Mouse (Mus musculus) T-helper 2 cell (primary cell): Measurements from ENCODE around the gene Afmid.
"Not testable (repeated sequence)": the region's sequence is repeated elsewhere in the genome, so short reads cannot be mapped to it uniquely, and the experiment has no call there.

Experiments used
- in situ Hi-C: fragments of 300-600 bp; cut with MboI, MseI; formaldehyde crosslinking; loops from one replicate; pipeline ENCODE4 v1.15.1; 2025; ENCODE audit warnings: high pct_unique_total_duplicates

Afmid gene

DNA sequence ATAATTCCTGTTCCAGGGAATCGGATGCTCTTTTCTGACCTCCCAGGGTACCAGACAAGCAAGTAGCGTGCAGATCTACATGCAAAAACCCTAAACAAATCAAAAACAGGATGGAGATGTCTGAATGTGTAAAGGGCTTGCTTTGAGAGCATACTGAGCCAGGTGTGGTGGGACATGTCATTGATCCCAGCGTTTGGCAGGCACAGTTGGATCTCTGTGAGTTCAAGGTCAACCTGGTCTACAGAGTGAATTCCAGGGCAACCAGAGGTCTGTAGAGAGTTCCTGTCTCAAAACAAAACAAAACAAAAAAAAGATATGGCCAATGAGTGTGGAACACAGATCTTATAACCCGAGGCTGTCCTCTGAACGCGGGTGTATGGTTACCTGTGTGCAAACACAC is 2.3 kb upstream of the Afmid start:
- in situ Hi-C loops = loop anchor here (5.0 to 25.0 kb wide), 2 partner anchors 71 to 1436 kb away; no protein-coding TSS in a partner anchor

DNA sequence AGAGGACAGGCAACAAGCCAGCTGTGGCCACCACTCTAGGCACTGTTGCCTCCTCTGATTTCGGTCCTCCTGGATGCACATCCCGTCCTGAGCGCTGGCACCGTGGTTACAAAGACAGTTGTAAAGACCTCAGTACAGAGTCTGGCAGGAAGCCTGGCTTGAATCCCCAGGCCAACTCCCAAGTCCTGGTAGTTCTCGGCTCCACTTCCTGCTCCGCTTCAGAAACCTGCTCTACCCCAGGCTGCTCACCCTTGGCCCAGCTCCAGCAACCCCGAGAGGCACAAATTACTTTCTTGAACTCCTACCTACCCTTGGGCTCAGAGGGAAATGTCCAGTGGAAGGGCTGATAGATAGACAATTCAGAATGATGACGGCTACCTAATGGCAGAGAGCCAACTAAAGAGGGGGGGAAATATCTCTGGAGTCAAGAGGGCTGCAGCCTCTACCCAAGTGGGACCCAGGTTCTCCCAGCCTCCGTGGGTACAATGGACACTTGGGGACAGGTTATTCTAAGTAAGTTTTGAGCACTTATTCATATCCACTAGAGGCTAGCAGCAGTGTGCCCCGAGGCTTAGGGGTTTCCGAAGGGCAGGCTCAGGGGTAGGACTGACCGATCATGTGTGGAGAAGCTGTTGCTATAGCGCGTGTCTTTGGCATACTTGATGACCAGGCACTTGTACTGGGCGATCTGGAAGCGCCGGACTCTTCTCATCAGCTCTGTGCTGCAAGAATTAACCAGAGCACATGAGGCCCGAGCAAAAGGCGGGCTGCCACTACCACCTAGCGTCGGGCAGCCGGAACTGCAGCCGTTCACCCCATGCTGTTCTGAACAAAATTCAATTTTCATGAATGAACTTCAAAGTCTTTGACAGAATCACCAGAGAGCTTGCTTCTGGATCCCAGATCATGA is 1.4 kb upstream of the Afmid start:
- in situ Hi-C loops = loop anchor here (5.0 to 25.0 kb wide), 2 partner anchors 72 to 1437 kb away; no protein-coding TSS in a partner anchor

DNA sequence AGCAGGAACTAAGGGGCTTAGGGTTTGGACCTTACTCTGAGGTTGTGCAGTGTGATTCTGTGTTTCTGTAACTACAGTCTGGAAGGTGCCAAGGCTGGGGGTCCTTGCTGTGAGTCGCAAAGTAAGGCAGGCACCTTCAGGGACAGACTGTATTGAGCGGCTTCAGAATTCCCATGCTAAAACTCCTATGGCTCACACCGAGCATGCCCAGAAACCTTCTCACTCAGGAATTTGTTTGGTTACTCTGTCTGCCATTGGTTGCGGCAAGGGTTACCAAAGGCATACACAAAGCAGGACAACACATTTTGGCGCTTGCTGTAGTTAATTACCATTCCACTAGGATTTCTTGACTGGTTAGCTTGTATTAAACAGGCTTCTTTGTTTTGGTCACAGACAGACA is 440 bp downstream of the Afmid start:
- in situ Hi-C loops = no loop called here

DNA sequence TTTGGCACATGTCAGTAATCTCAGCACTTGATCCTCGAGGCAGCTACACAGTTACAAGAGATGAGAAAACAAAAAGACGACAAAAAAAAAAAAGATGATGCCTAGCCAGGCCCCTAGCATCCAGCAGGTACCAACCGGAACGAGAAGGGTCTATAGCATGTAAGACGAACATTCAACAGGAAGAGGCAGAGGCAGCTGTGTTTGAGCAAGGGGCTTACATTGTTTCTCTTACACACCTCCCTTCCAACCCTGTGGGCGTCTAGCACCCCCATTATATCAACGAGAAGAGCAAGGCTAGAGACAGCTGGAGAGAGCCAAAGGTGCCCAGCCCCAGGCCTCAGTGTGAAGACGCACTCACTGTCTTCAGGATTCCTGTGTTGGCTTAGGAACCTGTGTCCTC is 1.2 kb downstream of the Afmid start:
- in situ Hi-C loops = no loop called here

DNA sequence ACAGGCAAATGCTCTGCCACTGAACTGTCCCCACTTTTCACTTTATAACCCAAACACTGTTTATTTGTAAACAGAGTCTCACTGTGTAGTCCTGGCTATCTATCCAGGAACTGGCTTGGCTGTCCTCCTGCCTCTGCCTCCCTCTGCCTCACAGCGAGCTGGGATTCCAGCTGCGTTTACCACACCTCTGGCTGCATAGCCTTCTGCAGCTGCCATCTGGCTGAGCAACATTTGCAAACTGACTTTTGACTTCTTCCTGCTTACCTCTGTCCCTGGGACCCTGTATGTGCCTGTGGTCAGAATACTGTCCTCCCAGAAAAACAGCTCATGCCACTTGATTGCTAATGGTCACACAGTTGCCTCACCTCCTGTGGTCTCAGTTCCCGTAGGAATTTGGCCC is 1.7 kb downstream of the Afmid start:
- in situ Hi-C loops = no loop called here

DNA sequence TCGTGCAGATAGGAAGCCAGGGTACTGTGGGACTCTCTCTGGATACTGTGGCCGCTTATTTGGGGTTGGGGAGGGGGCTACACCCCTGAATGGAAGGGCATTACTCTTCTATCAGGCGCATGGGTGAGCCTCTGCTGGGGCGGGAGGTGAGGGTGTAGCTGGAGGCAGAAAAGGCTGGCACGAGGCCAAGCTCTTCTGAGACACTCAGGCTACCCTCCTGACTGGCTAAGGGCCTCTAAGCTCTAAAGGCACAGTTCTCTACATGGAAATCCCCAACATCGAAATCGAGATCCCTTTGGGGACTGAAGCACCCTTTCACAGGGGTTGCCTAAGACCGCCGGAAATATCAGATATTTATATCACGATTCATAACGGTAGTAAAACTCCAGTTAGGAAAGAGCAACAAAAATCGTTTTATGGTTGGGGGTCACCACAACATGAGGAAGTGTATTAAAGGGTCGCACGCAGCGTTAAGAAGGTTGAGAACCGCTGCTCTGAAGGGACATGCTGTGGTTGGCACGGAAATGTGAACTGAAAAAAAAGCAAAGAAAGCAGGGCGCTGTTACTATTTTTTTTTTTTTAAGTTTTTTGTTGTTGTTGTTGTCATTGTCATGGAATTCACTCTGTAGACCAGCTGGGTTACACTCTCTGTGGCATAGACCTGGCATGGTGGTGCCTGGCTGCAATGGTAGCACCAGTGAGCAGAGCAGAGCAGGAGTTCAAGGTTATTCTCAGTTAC is 2.6 kb downstream of the Afmid start:
- in situ Hi-C loops = no loop called here

DNA sequence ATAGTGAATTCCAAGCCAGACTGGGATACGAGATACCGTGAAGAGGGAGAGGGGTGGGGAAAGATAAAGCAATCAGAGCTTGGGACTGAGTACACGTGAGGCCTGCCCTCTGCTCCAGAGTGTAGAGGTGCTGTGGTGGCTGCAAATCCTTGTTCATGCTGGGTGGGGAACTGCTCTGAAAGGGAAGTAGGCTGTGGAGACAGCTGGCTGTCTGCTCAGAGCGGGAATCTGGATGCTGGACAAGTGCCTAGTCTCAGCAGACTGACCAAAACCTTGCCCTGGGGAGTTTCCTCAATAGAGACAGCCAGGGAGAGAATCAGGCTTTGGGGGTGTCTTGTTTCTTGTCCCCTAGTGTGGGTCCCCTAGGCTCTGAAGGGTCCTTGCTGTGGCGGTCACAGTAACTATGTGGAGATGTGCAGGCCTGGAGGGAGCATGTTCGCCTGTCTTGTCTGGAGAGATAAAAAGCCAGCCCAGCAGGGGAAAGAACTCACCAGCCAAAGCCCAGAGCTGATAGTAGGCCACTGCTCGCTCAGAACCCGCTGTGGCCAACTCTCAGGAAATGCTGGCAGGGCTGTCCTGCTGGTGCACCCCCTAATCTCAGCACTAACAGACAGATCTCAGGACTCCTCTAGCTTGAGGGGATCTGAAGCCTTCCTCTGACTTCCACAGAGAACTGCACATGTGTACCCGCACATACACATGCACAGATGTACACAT is 3.3 kb downstream of the Afmid start:
- in situ Hi-C loops = no loop called here

DNA sequence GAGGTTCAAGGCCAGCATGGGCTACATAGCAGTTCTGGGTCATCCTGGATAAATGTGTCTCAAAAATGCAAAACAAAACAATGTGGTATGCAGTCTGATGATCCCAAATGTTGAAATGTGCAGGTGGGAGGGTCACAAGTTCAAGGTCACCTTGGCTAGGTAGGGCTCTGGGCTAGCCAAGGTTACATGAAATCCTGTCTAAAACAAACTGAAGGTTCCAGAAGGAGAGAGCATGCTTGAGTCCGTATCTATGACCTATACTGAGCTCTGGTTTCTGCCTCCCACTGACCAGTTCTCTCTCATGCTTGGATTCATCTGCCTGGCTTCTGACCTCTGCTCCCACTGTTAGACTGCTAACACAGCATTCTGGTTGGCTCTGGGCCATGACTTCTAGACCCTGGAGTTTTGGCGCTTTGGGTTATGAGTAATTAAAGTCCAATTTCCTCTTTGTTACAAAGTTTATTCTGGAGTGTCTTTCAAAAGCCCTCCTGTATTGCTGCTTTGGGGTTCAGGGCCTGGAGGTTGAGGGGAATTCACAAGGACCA is 4.0 kb downstream of the Afmid start:
- in situ Hi-C loops = no loop called here

DNA sequence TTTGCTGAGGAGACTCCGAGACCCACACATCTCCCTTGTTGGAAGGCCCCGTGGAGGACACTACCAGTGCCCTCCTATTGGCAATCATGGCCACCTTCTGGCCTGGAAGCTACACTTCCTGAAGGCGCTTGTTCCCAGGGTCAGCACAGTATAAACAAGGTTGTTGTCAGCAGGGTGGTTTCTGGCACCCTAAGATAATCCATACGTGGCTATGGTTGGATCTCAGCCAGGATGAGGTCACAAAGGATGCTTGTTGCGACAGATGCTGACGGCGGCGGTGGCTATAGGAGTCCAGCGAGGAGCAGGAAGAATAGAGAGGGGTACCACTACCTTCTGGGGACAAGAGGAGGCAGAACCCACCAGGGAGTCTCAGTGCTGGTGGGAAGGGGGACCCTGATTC is 4.7 kb downstream of the Afmid start:
- in situ Hi-C loops = no loop called here

DNA sequence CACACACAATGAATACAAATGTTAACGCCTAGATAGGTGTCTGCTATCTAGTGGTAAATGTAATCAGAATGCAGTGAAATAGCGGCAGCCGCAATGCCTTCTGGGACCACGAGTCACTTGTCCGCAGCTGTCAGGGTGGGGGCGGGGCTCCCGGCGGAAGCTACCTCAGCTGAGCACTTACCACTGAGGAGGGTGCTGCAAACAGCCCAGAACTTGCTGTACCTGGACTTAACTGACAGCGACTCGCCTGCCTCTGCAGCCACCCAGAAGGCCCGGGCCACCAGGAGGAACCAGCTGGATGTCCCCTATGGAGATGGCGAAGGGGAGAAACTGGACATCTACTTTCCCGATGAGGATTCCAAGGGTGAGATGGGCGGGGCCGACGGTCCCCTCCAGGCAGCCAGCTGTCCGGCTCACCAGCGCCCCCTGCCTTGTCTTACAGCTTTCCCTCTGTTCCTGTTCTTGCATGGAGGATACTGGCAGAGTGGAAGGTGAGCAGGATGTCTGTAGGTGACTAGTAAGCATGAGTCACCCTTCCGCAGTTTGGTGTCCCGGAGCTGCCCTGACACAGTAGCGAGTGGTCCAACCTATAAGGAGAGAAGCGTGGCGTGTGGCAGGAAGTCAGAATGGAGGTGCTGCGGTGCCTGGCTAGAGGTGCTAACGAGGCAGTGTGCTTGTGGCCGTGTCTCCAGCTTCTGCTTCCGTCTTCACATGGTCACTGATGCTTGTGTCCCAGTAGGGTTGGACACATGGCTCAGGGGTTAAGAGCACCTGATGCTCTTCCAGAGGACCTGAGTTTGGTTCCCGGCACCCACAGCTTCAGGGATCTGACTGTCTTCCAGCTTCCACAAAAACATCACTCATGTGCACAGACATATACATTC is 6.6 kb downstream of the Afmid start:
- in situ Hi-C loops = no loop called here

DNA sequence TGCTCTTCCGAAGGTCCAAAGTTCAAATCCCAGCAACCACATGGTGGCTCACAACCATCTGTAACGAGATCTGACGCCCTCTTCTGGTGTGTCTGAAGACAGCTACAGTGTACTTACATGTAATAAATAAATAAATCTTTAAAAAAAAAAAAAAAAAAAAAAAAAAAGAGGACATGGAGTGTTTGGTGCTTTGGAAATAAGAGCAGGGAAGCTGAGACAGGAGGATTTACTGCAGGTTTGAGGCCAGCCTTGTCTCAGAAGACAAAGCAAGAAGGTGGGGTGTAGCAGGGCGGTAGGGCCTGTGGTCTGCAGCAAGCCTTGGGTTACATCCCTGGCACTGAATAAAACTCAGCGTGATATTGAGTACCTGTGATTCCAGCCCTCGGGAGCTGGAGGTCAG is 7.8 kb downstream of the Afmid start:
- in situ Hi-C loops = not testable (repeated sequence)

DNA sequence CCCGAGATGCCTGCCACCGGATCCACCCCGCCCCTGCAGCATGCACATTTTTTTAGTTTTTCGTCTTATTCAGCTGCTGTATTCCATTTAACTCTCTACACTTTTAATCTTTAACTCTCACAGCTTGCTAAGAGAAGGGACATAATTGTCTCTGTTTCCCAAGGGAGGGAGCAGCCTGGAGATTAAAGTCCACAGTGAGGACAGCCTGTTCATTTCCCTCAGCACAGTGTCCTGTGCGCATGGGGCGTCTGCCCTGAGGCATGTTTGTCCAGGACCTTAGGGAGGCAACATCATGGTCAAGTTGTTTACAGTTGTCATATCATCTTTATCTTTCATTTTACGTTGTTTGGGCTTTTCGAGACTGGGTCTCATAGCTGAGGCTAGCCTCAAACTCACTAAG is 8.4 kb downstream of the Afmid start:
- in situ Hi-C loops = no loop called here

DNA sequence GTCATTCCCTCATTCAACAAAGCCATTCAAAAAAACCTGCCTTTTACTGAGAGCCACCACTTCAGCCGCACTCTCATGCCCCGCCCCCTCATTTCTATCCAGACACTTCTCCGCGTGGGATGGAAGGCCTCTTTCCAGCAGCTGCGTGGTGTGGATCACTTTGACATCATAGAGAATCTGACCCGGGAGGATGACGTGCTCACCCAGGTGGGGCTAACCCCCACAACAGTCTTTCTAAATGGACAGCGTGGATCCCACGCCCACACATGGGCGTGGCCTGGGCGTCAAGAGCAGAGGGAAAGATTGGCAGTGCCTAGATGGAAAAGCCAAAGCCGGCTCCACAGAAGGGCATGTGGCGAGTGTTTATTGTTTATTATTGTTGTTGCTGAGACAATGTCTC is 10.6 kb downstream of the Afmid start:
- in situ Hi-C loops = no loop called here

DNA sequence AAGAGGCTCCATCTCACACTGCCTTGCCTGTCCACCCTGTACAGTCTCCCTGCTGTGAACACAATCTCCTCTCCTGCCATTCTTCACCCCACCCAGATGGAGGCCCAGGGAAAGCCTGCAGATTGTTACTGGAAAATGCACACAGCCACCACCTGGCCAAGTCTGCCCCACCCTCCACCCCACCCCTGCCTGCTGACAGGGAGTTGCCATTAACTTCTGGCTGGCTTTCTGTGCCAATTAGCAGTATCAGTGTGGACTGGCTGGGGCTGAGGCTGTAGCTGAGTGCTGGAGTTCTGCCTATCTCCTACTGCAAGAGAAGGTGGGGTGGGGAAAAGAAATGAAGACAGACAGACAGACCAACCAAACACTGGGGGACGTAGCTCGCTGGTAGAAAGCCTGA is 12.8 kb downstream of the Afmid start:
- in situ Hi-C loops = no loop called here

DNA sequence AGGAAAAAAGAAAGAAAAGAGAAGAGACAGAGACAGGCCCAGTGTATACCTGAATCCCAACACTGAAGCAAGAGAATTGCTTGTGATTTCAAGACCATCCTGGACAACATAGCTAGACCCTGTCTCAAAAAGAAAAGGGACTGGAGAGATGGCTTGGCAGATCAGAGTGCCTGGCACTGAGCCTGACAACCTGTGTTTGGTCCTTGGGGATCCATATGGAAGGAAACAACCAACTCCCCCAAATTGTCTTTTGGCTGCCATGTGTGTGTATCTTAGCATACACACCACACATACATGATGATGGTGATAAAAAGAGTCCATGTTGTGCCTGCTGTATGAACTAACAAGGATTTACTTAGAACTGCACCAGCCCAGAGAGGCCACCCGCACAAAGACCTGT is 13.3 kb downstream of the Afmid start:
- in situ Hi-C loops = no loop called here

DNA sequence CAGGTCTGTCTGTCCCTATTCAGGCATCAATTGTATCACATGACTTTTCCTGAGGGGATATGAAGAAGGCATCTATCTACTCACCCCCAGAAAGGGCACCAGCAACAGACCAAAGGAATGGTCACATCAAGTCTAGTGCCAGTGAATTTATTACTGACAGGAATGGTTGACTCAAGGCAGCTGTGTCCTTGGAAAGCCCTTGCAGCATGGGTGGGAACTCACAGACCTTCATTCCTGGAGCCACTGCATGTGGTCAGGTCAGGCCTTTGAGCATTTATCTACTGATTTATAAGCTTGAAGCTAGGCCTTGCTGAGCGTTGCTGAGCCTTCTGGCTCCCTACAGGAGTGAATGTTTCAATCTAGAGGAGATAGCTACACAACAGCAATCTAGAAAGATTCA is 15.2 kb downstream of the Afmid start:
- in situ Hi-C loops = loop anchor here (5.0 kb wide), 1 partner anchor 36 kb away; no protein-coding TSS in a partner anchor

DNA sequence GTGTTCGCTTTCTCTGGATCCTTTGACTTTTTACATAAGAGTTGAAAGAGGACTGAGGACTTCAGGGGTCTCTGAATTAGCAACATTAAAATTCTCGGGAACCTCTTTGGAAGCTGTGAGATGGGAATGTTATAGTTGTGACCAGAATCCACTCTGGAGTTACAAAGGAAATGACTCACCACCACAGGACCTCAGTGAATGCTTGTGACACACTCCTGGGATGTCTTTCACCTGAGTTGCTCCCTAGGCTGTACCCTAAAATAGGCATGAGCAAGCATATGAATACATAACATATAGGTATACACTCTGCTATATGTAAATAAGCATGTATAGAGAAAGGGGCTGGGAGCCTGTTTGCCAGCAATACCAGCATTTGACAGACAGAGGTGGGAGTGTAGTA is 17.7 kb downstream of the Afmid start:
- in situ Hi-C loops = loop anchor here (5.0 kb wide), 1 partner anchor 34 kb away; no protein-coding TSS in a partner anchor

DNA sequence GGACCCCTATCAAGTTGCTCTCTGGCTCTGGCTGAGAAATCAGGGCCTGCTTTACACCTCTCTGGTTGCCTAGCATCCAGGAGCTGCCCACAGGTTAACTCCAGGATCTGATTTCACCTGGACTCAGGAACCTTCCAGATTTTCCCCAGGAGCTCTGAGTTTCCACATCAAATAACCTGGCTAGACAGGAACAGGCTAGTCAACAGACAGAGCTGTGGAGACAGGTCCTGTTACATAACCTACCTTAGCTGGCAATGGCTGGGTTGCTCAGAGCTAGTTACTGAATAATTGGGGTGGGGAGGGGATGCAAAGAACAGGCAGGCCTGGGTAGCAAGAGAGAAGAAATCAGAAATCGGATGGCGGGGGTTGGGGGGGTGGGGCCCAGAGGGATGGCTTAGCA is 19.3 kb downstream of the Afmid start:
- in situ Hi-C loops = loop anchor here (5.0 kb wide), 1 partner anchor 32 kb away; no protein-coding TSS in a partner anchor

DNA sequence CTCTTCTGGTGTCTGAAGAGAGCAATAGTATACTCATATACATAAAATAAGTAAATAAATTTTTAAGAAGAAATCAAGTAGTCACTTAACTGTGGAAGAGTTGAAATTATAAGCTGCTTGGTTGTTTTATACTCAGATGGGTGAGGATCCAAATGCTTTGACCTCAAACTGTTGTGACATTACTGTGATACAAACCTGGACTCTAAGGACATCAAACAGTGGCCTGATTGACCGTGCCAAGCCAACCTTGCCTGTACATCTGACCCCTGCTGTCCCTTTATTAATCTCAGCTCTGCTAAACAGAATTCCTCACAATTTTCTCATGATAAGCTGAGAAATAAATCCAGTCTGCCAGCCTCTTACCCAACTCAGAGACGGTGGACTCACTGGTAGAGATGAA is 19.9 kb downstream of the Afmid start:
- in situ Hi-C loops = no loop called here

DNA sequence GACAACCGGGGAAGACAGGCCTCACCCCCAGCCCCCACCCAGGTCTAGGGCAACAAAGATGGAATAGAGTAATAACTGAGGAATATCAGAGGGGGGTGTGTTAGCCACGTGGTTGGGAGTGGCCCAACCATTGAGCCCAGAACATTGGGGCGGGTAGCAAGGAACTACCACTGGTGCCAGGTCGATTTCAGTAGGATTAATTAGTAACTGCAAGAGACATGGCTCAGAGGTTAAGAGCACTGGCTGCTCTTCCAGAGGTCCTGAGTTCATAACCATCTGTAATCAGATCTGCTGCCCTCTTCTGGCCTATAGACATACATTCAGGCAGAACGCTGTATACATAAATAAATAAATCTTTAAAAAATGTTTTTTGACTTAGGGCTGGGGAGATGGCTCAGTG is 20.9 kb downstream of the Afmid start:
- in situ Hi-C loops = no loop called here
